Mouse (Mus musculus): Measurements from ENCODE around the gene Ubiad1.

- no peak for TF ChIP-seq SRF (IDR thresholded peaks at IDR 0.05; ENCODE audit: control insufficient read depth, insufficient read length, low read depth)
- no peak for TF ChIP-seq POLR2A (IDR thresholded peaks at IDR 0.05; ENCODE audit: insufficient read length, low read depth)
- TF ChIP-seq POLR2AphosphoS2 (IDR thresholded peaks at IDR 0.05; ENCODE audit: insufficient read length, low read depth) = no peak
- TF ChIP-seq USF1 (IDR thresholded peaks at IDR 0.05; ENCODE audit: low read depth) = no peak
- no peak for TF ChIP-seq REST (IDR thresholded peaks at IDR 0.05; ENCODE audit: insufficient read depth, insufficient read length)
- TF ChIP-seq MAX (IDR thresholded peaks at IDR 0.05; ENCODE audit: low read depth) = no peak
- TF ChIP-seq CEBPB (IDR thresholded peaks at IDR 0.05; ENCODE audit: insufficient read depth, poor library complexity, severe bottlenecking) = no peak
- TF ChIP-seq E2F4 (IDR thresholded peaks at IDR 0.05; ENCODE audit: insufficient read depth) = no peak
Measured at GRCm38 (mm10) chr4:148435106-148435505, 9.5 kb downstream of the Ubiad1 start.
